Mouse (Mus musculus) testis, adult 2 months (tissue): ENCODE measurements at regions not wholly inside any gene's neighbourhood (a gene's known extent, or its start where the extent isn't known, plus 50 kb on each side); places are given as distances from the start of the nearest gene placed in this dataset.

Experiments used
- CTCF ChIP-seq: fragments of 200-500 bp; IDR thresholded peaks from 2 replicates; pipeline ENCODE4 v1.5.1; 2012; ENCODE audit warnings: low read depth, mild to moderate bottlenecking, inconsistent platforms, low read length, moderate library complexity; ENCODE audit not compliant: control insufficient read depth, insufficient read depth, insufficient replicate concordance
- POLR2A ChIP-seq: fragments of 200-500 bp; IDR thresholded peaks from 2 replicates; pipeline ENCODE4 v1.6.1; 2012; ENCODE audit warnings: low read depth, mild to moderate bottlenecking, inconsistent platforms, low read length, moderate library complexity; ENCODE audit not compliant: control insufficient read depth

DNA sequence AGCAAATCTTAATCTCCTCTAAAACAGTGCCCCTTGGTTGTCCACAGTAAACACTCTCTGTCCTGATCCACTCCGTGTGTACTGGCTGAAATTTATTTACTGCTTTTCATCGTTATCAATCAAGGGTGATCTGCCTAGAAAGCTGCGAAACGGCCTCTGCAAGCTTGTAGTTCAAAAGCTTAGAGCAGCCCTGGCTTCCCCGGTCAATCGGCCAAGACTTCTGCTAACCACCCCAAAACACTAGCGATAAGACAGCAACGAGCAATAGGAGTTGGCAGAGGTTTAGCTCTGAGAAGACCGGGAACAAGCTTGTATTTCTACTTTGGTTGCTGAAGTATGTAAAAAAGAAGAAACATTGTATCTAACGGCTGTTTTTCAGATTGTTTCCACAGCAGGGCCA is 201.8 kb downstream of the Sptssa start:
- TF ChIP-seq CTCF (no peak), POLR2A (no peak)
